Mouse (Mus musculus) stomach, postnatal 0 days (tissue): ENCODE measurements around the gene Dqx1. TPM values are rescaled to one million over a fixed set of nuclear protein-coding genes. Genes with fewer than 3 reads are reported as not detected.

ENCODE experiments used
- ATAC-seq: fragments of 200-750 bp; cut with Nextera tagmentation; 2 replicates; pipeline ENCODE4 v1.8.0; 2017; ENCODE audit not compliant: low FRiP score, low TSS enrichment
- DNase-seq: peaks from one replicate; pipeline ENCODE4 v3.0.0-alpha.2; 2016; ENCODE audit warnings: low spot score
- H3K27ac ChIP-seq: fragments of 300-500 bp; sonication (generic); replicated peaks from 2 replicates; pipeline ENCODE4 v1.5.1; 2014; ENCODE audit warnings: mild to moderate bottlenecking, control low read depth
- H3K27me3 ChIP-seq: fragments of 300-500 bp; sonication (generic); 2 replicates; pipeline ENCODE4 v1.6.1; 2014; ENCODE audit warnings: low read length; ENCODE audit not compliant: control insufficient read depth, insufficient read depth
- H3K36me3 ChIP-seq: fragments of 300-500 bp; sonication (generic); 2 replicates; pipeline ENCODE4 v1.6.1; 2014; ENCODE audit warnings: low read length, mixed read lengths; ENCODE audit not compliant: control insufficient read depth, insufficient read depth
- H3K4me1 ChIP-seq: fragments of 300-500 bp; sonication (generic); replicated peaks from 2 replicates; pipeline ENCODE4 v1.6.1; 2014; ENCODE audit warnings: antibody characterized with exemption; ENCODE audit not compliant: control insufficient read depth, insufficient read depth
- H3K4me2 ChIP-seq: fragments of 300-500 bp; sonication (generic); replicated peaks from 2 replicates; pipeline ENCODE4 v1.6.1; 2014; ENCODE audit warnings: low read depth, mild to moderate bottlenecking, control low read depth, moderate library complexity
- H3K4me3 ChIP-seq: fragments of 300-500 bp; sonication (generic); 2 replicates; pipeline ENCODE4 v1.5.1; 2014; ENCODE audit warnings: low read depth, low read length, control low read depth
- H3K9ac ChIP-seq: fragments of 300-500 bp; sonication (generic); 2 replicates; pipeline ENCODE4 v1.6.1; 2014; ENCODE audit warnings: mild to moderate bottlenecking, low read length, control low read depth, mixed read lengths
- H3K9me3 ChIP-seq: fragments of 300-500 bp; sonication (generic); 2 replicates; pipeline ENCODE4 v1.6.1; 2016; ENCODE audit warnings: low read length; ENCODE audit not compliant: control insufficient read depth
- CTCF ChIP-seq: IDR thresholded peaks from 2 replicates; pipeline ENCODE4 v1.5.1; 2016; ENCODE audit warnings: antibody characterized with exemption, low read depth, mild to moderate bottlenecking, moderate library complexity
- EP300 ChIP-seq: optimal IDR thresholded peaks from 2 replicates; pipeline ENCODE3; 2016; ENCODE audit warnings: antibody characterized with exemption
- WGBS: fragments of 180-500 bp; shearing (Covaris S2); extraction: QIAGEN DNeasy Blood & Tissue Kit; methylation state at CpG from one replicate; pipeline ENCODE4 v1.1.7; 2014; 5-methylcytosine and 5-hydroxymethylcytosine counted together
- microRNA counts: library from miRNA; unstranded; fragments of <30 nt; microRNA quantifications from one replicate; lab custom pipeline; 2015
- microRNA-seq: library from miRNA; unstranded; fragments of <30 nt; microRNA quantifications from one replicate; pipeline ENCODE4, GENCODE M21; 2016
- polyA plus RNA-seq: library from polyadenylated mRNA; unstranded; fragments of >200 nt; fragmentation: Nextera tagmentation; extraction: Ambion mirVana; gene quantifications from 2 replicates; pipeline ENCODE4 v1.2.1, GENCODE M21; 2015

Gene Dqx1
- polyA plus RNA-seq, 1 experiment from 2014 or later, result 5.4 TPM

- peak overlapping the region; percentile 92 for H3K27ac ChIP-seq
- H3K9me3 ChIP-seq, result no peaks in the 10 kb centered on the region
- no peaks in the 10 kb centered on the region for H3K27me3 ChIP-seq
- ATAC-seq, result no peak; the same call in none of the 2 replicates
- H3K4me1 ChIP-seq, result no peaks in the 10 kb centered on the region
- H3K4me2 ChIP-seq, result peak overlapping the region; percentile 97
- DNase-seq, result no peak
- H3K9ac ChIP-seq, result peak overlapping the region; percentile 84
- TF ChIP-seq EP300, result no peak
- TF ChIP-seq CTCF, result no peak
- 1% methylated on average over 27 of the region's 48 CpGs for WGBS
- H3K4me3 ChIP-seq, result peak overlapping the region; percentile 66
- H3K36me3 ChIP-seq, result peaks cover 5% of the 10 kb centered on the region
These were observed 58.2 kb downstream of the Dqx1 start for GRCm38 (mm10) chr6:83115682-83116372.

- H3K27ac ChIP-seq, result peak overlapping the region; percentile 92; the same call in 1 of the 2 replicates
- TF ChIP-seq EP300 (no peak), CTCF (no peak)
- WGBS, result 65% methylated on average over 11 of the region's 11 CpGs
These were observed 58.9 kb downstream of the Dqx1 start for GRCm38 (mm10) chr6:83116373-83117164.

More at GRCm38 (mm10) chr6:83116373-83117164, 58.9 kb downstream of the Dqx1 start:
- H3K9me3 ChIP-seq, result no peaks in the 10 kb centered on the region
- peak overlapping the region; percentile 66 for H3K4me3 ChIP-seq
- no peaks in the 10 kb centered on the region for H3K4me1 ChIP-seq
- peak overlapping the region; percentile 97 for H3K4me2 ChIP-seq
- ATAC-seq (no peak), DNase-seq (no peak)
- peak overlapping the region; percentile 84 for H3K9ac ChIP-seq
- no peaks in the 10 kb centered on the region for H3K27me3 ChIP-seq
- H3K36me3 ChIP-seq, result peaks cover 5% of the 10 kb centered on the region

MicroRNAs encoded within 50 kb of the gene (microRNA counts, 519-probe panel; counts per million panel counts)
- microRNA mmu-miR-3470a+mmu-miR-3470b (lab: Ali Mortazavi, UCI), result not detected

Small RNA genes lying within 50 kb of the gene (microRNA-seq; reads per million reads assigned to microRNA genes)
- gene Mir3470a (not detected), gene Mir7040 (not detected)

Other genes starting within 250 kb of the Dqx1 start
- gene Sema4f, start 118.1 kb upstream of the Dqx1 start, polyA plus RNA-seq, result 0.58 and 0.67 TPM in 2 replicates
- 0.08 and 0.28 TPM in 2 replicates for gene M1ap, start 110.9 kb upstream of the Dqx1 start, polyA plus RNA-seq
- gene Dok1, start 24.4 kb upstream of the Dqx1 start, polyA plus RNA-seq, result 8.3 TPM in 2 replicates
- 5.5 and 6.1 TPM in 2 replicates for gene Loxl3, start 23.7 kb upstream of the Dqx1 start, polyA plus RNA-seq
- gene Aup1, start 3.3 kb upstream of the Dqx1 start, polyA plus RNA-seq, result 135 and 150 TPM in 2 replicates
- gene Htra2, start 2.6 kb upstream of the Dqx1 start, polyA plus RNA-seq, result 31.3 and 35.7 TPM in 2 replicates
- gene Tlx2, start 12.4 kb downstream of the Dqx1 start, polyA plus RNA-seq, result 2.4 TPM in 2 replicates
- gene Pcgf1, start 20.0 kb downstream of the Dqx1 start, polyA plus RNA-seq, result 13.1 and 14.0 TPM in 2 replicates
- gene Lbx2, start 28.5 kb downstream of the Dqx1 start, polyA plus RNA-seq, result 0.53 and 0.56 TPM in 2 replicates
- gene Ccdc142, start 43.8 kb downstream of the Dqx1 start, polyA plus RNA-seq, result 1.1 and 1.4 TPM in 2 replicates
- 1.1 and 1.3 TPM in 2 replicates for gene Gm42688, start 43.8 kb downstream of the Dqx1 start, polyA plus RNA-seq
- gene Mrpl53, start 51.2 kb downstream of the Dqx1 start, polyA plus RNA-seq, result 108 and 117 TPM in 2 replicates
- 23.2 and 24.4 TPM in 2 replicates for gene Mogs, start 57.7 kb downstream of the Dqx1 start, polyA plus RNA-seq
- gene Wbp1, start 63.7 kb downstream of the Dqx1 start, polyA plus RNA-seq, result 57.4 and 59.4 TPM in 2 replicates
- gene Ino80b, start 67.6 kb downstream of the Dqx1 start, polyA plus RNA-seq, result 7.7 and 9.4 TPM in 2 replicates
- 18.5 and 20.4 TPM in 2 replicates for gene Rtkn, start 77.6 kb downstream of the Dqx1 start, polyA plus RNA-seq
- 1.6 and 1.7 TPM in 2 replicates for gene Wdr54, start 98.6 kb downstream of the Dqx1 start, polyA plus RNA-seq
- gene 1700003E16Rik, start 98.6 kb downstream of the Dqx1 start, polyA plus RNA-seq, result 1.1 TPM in 2 replicates
- gene Dctn1, start 108.1 kb downstream of the Dqx1 start, polyA plus RNA-seq, result 42.9 and 43.5 TPM in 2 replicates
- 0.08 and 0.18 TPM in 2 replicates for gene Slc4a5, start 162.0 kb downstream of the Dqx1 start, polyA plus RNA-seq